ENCODE assay signal across 8 mouse cellular contexts in the genomic region with DNA sequence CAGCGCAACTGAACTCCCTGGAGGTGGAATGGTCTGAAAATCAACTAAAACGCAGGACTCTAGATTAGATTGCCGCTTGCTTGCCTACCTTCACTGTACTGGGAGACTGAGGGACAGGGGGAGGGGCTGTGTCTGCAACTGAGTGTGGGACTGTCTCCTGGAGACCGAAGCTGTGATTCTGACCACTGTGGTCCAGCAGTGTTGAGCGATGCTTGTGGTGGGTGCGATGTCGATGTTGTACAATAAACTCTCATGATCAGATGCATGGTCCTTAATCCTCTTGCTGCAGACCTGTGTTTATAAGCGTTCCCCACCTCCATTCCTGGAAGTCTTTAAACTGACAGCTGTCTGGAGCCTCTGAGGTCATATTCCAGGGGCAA. TPM values are rescaled to one million over a fixed set of nuclear protein-coding genes. Genes with fewer than 3 reads are reported as not detected.
DNase-seq lines count a peak whose midpoint lies in the region; ATAC-seq and TF ChIP-seq lines count a peak whose summit lies in the region.

No protein-coding gene starts in this region.

- 26% methylated on average over 8 of the region's 8 CpGs for WGBS in heart, embryonic 14.5 days
- WGBS in spleen, adult 2 months = 50% methylated on average over 8 of the region's 8 CpGs
- 20% methylated on average over 8 of the region's 8 CpGs for WGBS in limb, embryonic 13.5 days

- H3K27ac ChIP-seq in heart, embryonic 14.5 days (replicated peaks in 1 of 2; ENCODE audit: control insufficient read depth in 1 of 2, insufficient read depth in 1 of 2, low read depth in 2 of 2, low read length in 2 of 2) = no peak overlapping the region
- H3K27ac ChIP-seq in spleen, adult 2 months (ENCODE audit: insufficient read depth, low read length) = no peak overlapping the region
- H3K27ac ChIP-seq in limb, embryonic 13.5 days = no peak overlapping the region

- intact Hi-C loops in heart, postnatal 36 days (cut with DNase I) = no loop called here

- no peak for ATAC-seq in heart, embryonic 14.5 days (ENCODE audit: insufficient number of reproducible peaks, insufficient read depth, low FRiP score, low read depth)
- no peak; the same call in 1 of the 2 replicates for ATAC-seq in limb, embryonic 13.5 days (ENCODE audit: low FRiP score, low read depth)
- no peak for ATAC-seq in monocyte, adult 5-6 weeks (replicated peaks; ENCODE audit: insufficient number of reproducible peaks, low FRiP score, low TSS enrichment, poor library complexity, severe bottlenecking)

- peaks cover 21% of the 10 kb centered on the region for H3K27me3 ChIP-seq in heart, embryonic 14.5 days (ENCODE audit: control insufficient read depth, insufficient read depth, low read length)
- peaks cover 2% of the 10 kb centered on the region; the same call in 1 of the 2 replicates for H3K27me3 ChIP-seq in spleen, adult 2 months (ENCODE audit: control insufficient read depth, insufficient read depth, low read length)
- peaks cover 30% of the 10 kb centered on the region for H3K27me3 ChIP-seq in limb, embryonic 13.5 days

- H3K4me3 ChIP-seq in heart, embryonic 14.5 days (ENCODE audit: control insufficient read depth in 1 of 2, insufficient read depth in 1 of 2, low read depth in 1 of 2, low read length in 2 of 2) = peak overlapping the region; percentile 20 to 40; a peak in 3 of 4 replicates
- peak overlapping the region; percentile 31; the same call in 1 of the 2 replicates for H3K4me3 ChIP-seq in spleen, adult 2 months (ENCODE audit: extremely low read depth, insufficient read depth, insufficient read length)
- peak overlapping the region; percentile 36 for H3K4me3 ChIP-seq in limb, embryonic 13.5 days

- no peaks in the 10 kb centered on the region for H3K9me3 ChIP-seq in heart, embryonic 14.5 days (ENCODE audit: control insufficient read depth, low read length)
- H3K9me3 ChIP-seq in limb, embryonic 13.5 days = no peaks in the 10 kb centered on the region

- H3K36me3 ChIP-seq in heart, embryonic 14.5 days (ENCODE audit: control insufficient read depth, insufficient read depth, low read length) = no peaks in the 10 kb centered on the region
- H3K36me3 ChIP-seq in spleen, adult 2 months (ENCODE audit: control insufficient read depth, insufficient read depth, low read length) = no peaks in the 10 kb centered on the region
- H3K36me3 ChIP-seq in limb, embryonic 13.5 days = no peaks in the 10 kb centered on the region

- TF ChIP-seq POLR2A in spleen, adult 2 months (IDR thresholded peaks at IDR 0.05; ENCODE audit: low read depth, low read length) = no peak

- TF ChIP-seq CTCF in spleen, adult 2 months (IDR thresholded peaks at IDR 0.05; ENCODE audit: extremely low read depth, insufficient read depth, insufficient read length, insufficient replicate concordance) = no peak

- no peak for DNase-seq in heart, postnatal 36 days
- DNase-seq in spleen, adult 2 months (ENCODE audit: low read depth in 1 of 2, low spot score in 2 of 2) = no peak
- DNase-seq in spleen, postnatal 10 days (ENCODE audit: low spot score in 2 of 2) = no peak
- no peak for DNase-seq in thymus, adult 18-20 months
- DNase-seq in adrenal gland, adult 18-20 months (ENCODE audit: low spot score in 2 of 2) = no peak

- no peak overlapping the region for H3K9ac ChIP-seq in heart, embryonic 14.5 days (ENCODE audit: low read length)
- peak overlapping the region; percentile 58 for H3K9ac ChIP-seq in limb, embryonic 13.5 days

- H3K4me1 ChIP-seq in heart, embryonic 14.5 days (ENCODE audit: control insufficient read depth in 2 of 2, insufficient read depth in 2 of 2, low read length in 2 of 2) = peaks cover 8 to 9% of the 10 kb centered on the region in 2 experiments; a peak in 3 of 4 replicates
- no peaks in the 10 kb centered on the region for H3K4me1 ChIP-seq in spleen, adult 2 months (ENCODE audit: control insufficient read depth, insufficient read depth, insufficient read length)
- H3K4me1 ChIP-seq in limb, embryonic 13.5 days = peaks cover 43% of the 10 kb centered on the region

- peak overlapping the region; percentile 60 for H3K4me2 ChIP-seq in heart, embryonic 14.5 days (ENCODE audit: low read length)
- H3K4me2 ChIP-seq in limb, embryonic 13.5 days (replicated peaks) = peak overlapping the region; percentile 72

RNA-seq across cellular contexts. Expression of a gene that starts 1.4 kb away (rescaled TPM):
- polyA plus RNA-seq in heart, embryonic 14.5 days (2014; fragmentation: Nextera tagmentation; extraction: Ambion mirVana) = not detected in 2 replicates
- total RNA-seq in heart, postnatal 36 days (2021) = not detected
- polyA plus RNA-seq in spleen, adult 2 months (2012; rRNA removed) = 0.16 and 0.23 TPM in 2 replicates
- polyA plus RNA-seq in limb, embryonic 13.5 days (2015; fragmentation: Nextera tagmentation; extraction: Ambion mirVana) = 0.33 and 0.52 TPM in 2 replicates
- total RNA-seq in monocyte, adult 5-6 weeks (2017) = not detected in 3 replicates
- total RNA-seq in adrenal gland, adult 18-20 months (2021) = under 1 TPM in 1 of 2 experiments, not detected in 1; 0.13 TPM
